Mouse (Mus musculus): ENCODE measurements around the gene Fgf22.

DNA sequence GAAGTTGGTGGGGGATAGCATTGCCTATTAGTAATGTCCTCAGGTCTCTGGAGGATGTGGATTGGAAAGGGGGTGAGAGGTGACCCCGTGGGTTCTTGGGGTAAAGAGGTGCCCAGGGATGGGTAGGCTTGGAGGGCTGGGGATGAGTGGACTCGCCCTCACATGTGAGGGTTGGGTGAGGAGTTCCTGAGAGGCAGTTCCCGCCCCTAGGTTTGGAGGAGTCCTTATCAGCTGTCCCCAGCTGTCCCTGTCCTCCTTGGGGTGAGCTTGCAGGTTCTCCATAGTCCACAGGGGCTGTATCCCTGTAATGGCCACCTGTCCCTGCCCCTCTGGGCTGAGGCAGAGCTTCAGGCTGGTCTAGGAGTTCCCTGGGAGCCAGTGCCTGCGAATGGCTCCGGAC is 48.9 kb upstream of the Fgf22 start:
- TF ChIP-seq CTCF (conservative IDR thresholded peaks at IDR 0.05; ENCODE audit: low read length) (no peak), POU5F1 (IDR thresholded peaks at IDR 0.05; ENCODE audit: borderline replicate concordance, low read length) (no peak), NANOG (IDR thresholded peaks at IDR 0.05; ENCODE audit: borderline replicate concordance, low read length) (no peak)
